Mouse (Mus musculus) thymus, adult 2 months (tissue): ENCODE data around the gene Itih5. TPM values are rescaled to one million over a fixed set of nuclear protein-coding genes. Genes with fewer than 3 reads are reported as not detected.

Experiments used
- DNase-seq: peaks from one replicate; pipeline ENCODE4 v3.0.0; 2021
- H3K27ac ChIP-seq: fragments of 200-500 bp; 2 replicates; pipeline ENCODE4 v1.5.1; 2012; ENCODE audit warnings: low read length, control low read depth; ENCODE audit not compliant: control insufficient read depth, insufficient read depth
- H3K27me3 ChIP-seq: fragments of 200-500 bp; 2 replicates; pipeline ENCODE4 v1.6.1; 2012; ENCODE audit warnings: mild to moderate bottlenecking, low read length, moderate library complexity, mixed read lengths; ENCODE audit not compliant: control insufficient read depth, insufficient read depth
- H3K36me3 ChIP-seq: fragments of 200-500 bp; 2 replicates; pipeline ENCODE4 v1.6.1; 2012; ENCODE audit warnings: mild to moderate bottlenecking, low read length, moderate library complexity; ENCODE audit not compliant: control insufficient read depth, insufficient read depth
- H3K4me1 ChIP-seq: fragments of 200-500 bp; replicated peaks from 2 replicates; pipeline ENCODE4 v1.6.1; 2012; ENCODE audit warnings: low read length; ENCODE audit not compliant: control insufficient read depth, insufficient read depth
- H3K4me3 ChIP-seq: fragments of 200-500 bp; 2 replicates; pipeline ENCODE4 v1.5.1; 2012; ENCODE audit warnings: mild to moderate bottlenecking, low read length, control low read depth, moderate library complexity; ENCODE audit not compliant: control insufficient read depth, insufficient read depth
- CTCF ChIP-seq: fragments of 200-500 bp; IDR thresholded peaks from 2 replicates; pipeline ENCODE4 v1.5.1; 2012; ENCODE audit warnings: mild to moderate bottlenecking, control low read depth, low read length, moderate library complexity, borderline replicate concordance; ENCODE audit not compliant: control insufficient read depth, poor library complexity, insufficient read depth; ENCODE audit errors: extremely low read depth
- POLR2A ChIP-seq: fragments of 200-500 bp; IDR thresholded peaks from 2 replicates; pipeline ENCODE4 v1.6.1; 2012; ENCODE audit warnings: mild to moderate bottlenecking, low read length, control low read depth, moderate library complexity; ENCODE audit not compliant: control insufficient read depth, poor library complexity, insufficient read depth; ENCODE audit errors: extremely low read depth
- WGBS: fragments of 180-500 bp; shearing (Covaris S2); methylation state at CpG from one replicate; pipeline ENCODE4 v1.1.7; 2018; 5-methylcytosine and 5-hydroxymethylcytosine counted together
- polyA plus RNA-seq: library from polyadenylated mRNA; depleted of rRNA; stranded (reverse); fragments of >200 nt; gene quantifications from 2 replicates; pipeline ENCODE4 v1.2.3, GENCODE M21; 2012; rRNA removed

The Itih5 gene
- 4.1 and 4.4 TPM in 2 replicates for polyA plus RNA-seq

DNA sequence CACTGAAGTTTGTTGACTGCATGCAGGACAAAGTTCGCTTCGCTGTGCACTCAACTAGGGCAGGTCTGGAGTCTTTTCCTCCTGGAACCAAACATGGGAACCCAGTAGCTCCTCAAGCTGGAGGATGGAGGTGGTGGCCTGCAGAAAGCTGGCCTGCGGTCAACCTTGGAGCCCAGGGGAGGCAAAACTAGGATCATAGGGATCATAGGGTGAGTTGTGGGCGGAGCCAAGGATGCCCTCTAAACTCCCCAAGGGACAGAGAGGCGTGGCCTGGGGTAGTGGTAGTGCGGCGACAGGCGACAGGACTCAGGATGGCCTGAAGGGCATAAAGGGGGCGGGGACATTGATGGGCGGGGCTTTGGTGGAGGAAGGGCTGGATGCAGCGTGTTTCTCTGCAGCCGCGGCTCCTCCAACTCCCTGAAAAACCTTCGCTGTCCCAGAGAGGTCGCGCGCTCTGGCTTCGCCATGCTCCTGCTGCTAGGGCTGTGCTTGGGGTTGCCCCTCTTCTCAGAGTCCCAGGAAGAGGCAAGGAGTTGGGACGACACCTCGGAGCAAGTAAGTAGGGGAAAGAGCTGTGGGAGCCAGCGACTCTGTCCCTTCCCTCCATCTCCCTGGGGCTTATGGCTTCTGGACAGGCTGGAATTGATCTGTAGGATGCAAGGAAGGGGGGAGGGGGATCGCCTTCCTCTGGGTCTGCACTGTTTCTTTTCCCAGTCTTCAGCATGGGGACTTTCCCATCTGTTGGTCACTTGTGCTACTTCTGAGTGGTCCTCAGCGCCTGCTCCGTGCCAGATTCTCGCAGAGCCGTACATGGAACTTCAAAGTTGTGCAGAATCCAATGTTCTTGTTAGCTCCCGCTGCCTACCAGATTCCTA lies at the start of gene Itih5:
Gene Itih5 (plus strand): TSS at position 371 of the 875 bp plus-strand sequence.
- Histone ChIP-seq H3K36me3 (no peaks in the 10 kb centered on the region), H3K4me3 (peak within 1 kb of the TSS; percentile 54), H3K27ac (peak within 1 kb of the TSS; percentile 38; the same call in 1 of the 2 replicates), H3K4me1 (peaks cover 16% of the 10 kb centered on the region), H3K27me3 (no peaks in the 10 kb centered on the region)
- 3% methylated on average over 27 of the region's 27 CpGs for WGBS
- TF ChIP-seq POLR2A (0 out of 2 replicates have a peak, but pooled peaks have one; percentile 30), CTCF (no peak)
- peak; percentile 30 for DNase-seq

- no peak overlapping the region for H3K4me3 ChIP-seq
- H3K36me3 ChIP-seq: no peaks in the 10 kb centered on the region
- no peaks in the 10 kb centered on the region for H3K27me3 ChIP-seq
- DNase-seq: no peak
- no peak for TF ChIP-seq POLR2A
- no peak for TF ChIP-seq CTCF
- H3K4me1 ChIP-seq: no peaks in the 10 kb centered on the region
- WGBS: 89% methylated on average over 6 of the region's 6 CpGs
- no peak overlapping the region for H3K27ac ChIP-seq
Observed at GRCm38 (mm10) chr2:10108535-10109189, 44.7 kb upstream of the Itih5 start.

DNA sequence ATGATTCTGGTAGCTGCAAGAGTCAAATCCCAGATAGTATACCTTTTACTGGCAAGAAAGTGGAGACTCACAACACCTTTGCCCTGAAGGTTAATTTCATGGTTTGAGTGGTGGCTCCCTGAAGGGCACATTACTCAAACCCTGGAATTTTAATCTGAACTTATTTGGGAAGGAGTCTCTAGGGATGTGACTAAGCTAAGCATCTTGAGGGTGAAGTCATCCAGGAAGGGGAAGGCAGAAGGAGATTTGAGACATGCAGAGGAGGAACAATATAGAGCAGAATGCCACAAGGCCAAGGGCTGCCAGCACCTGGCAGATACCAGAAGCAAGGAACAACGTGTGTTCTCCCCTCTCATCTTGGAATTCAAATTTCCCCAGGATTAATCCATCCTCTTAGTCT lies 34.6 kb upstream of the Itih5 start:
- H3K27ac ChIP-seq: no peak overlapping the region
- no peaks in the 10 kb centered on the region for H3K27me3 ChIP-seq
- no peaks in the 10 kb centered on the region for H3K36me3 ChIP-seq
- no peak for DNase-seq
- no peaks in the 10 kb centered on the region for H3K4me1 ChIP-seq
- TF ChIP-seq POLR2A (no peak), CTCF (no peak)
- no peak overlapping the region for H3K4me3 ChIP-seq
- WGBS: 66% methylated on average over 1 of the region's 1 CpGs

DNA sequence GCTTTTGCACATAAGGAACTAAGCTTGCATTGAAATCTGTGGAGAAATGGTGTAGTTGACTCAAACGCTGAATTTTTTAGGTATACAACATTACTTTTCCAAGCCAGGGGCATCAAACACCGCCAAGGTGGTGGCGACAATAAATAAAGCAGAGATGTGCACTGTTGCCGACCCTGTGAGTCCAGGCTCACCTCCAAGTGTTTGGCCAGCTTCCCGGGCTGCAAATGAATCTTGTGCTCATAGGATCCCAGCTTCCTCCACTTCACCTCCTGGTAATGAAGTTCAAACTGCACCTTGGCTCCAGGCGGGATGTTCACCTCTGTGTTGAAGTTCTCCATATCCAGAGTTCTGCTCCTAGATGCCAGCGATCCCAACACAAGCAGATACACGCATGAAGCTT lies 34.1 kb upstream of the Itih5 start:
- H3K4me1 ChIP-seq: no peaks in the 10 kb centered on the region
- H3K36me3 ChIP-seq: no peaks in the 10 kb centered on the region
- no peaks in the 10 kb centered on the region for H3K27me3 ChIP-seq
- H3K4me3 ChIP-seq: no peak overlapping the region
- TF ChIP-seq CTCF (no peak), POLR2A (no peak)
- no peak overlapping the region for H3K27ac ChIP-seq
- no peak for DNase-seq
- WGBS: 91% methylated on average over 8 of the region's 8 CpGs

- Histone ChIP-seq H3K4me3 (no peak overlapping the region), H3K36me3 (no peaks in the 10 kb centered on the region), H3K27ac (no peak overlapping the region), H3K27me3 (no peaks in the 10 kb centered on the region), H3K4me1 (no peaks in the 10 kb centered on the region)
- 57% methylated on average over 3 of the region's 3 CpGs for WGBS
- DNase-seq: no peak
- no peak for TF ChIP-seq POLR2A
- TF ChIP-seq CTCF: no peak
Observed at GRCm38 (mm10) chr2:10121826-10122225, 31.5 kb upstream of the Itih5 start.

- Histone ChIP-seq H3K27ac (no peak overlapping the region), H3K27me3 (no peaks in the 10 kb centered on the region), H3K36me3 (no peaks in the 10 kb centered on the region), H3K4me3 (no peak overlapping the region), H3K4me1 (no peaks in the 10 kb centered on the region)
- TF ChIP-seq POLR2A (no peak), CTCF (no peak)
- 94% methylated on average over 4 of the region's 4 CpGs for WGBS
- DNase-seq: no peak
Observed at GRCm38 (mm10) chr2:10126122-10126521, 27.2 kb upstream of the Itih5 start.

- TF ChIP-seq POLR2A (no peak), CTCF (no peak)
- no peaks in the 10 kb centered on the region for H3K4me1 ChIP-seq
- H3K27me3 ChIP-seq: no peaks in the 10 kb centered on the region
- H3K4me3 ChIP-seq: no peak overlapping the region
- no peaks in the 10 kb centered on the region for H3K36me3 ChIP-seq
- no peak overlapping the region for H3K27ac ChIP-seq
- no peak for DNase-seq
- 93% methylated on average over 5 of the region's 5 CpGs for WGBS
Observed at GRCm38 (mm10) chr2:10127471-10127870, 25.9 kb upstream of the Itih5 start.
